Mouse (Mus musculus): ENCODE results near the gene Pla2g4e.

The Pla2g4e gene

GRCm38 (mm10) chr2:120122983-120123382 is 122.2 kb downstream of the Pla2g4e start:
- no peak for DNase-seq (ENCODE audit: low spot score)

- no peak for DNase-seq (ENCODE audit: low spot score)
Measured at GRCm38 (mm10) chr2:120117346-120117745, 127.8 kb downstream of the Pla2g4e start.
